ENCODE assay signal across 9 mouse cellular contexts in the genomic region with DNA sequence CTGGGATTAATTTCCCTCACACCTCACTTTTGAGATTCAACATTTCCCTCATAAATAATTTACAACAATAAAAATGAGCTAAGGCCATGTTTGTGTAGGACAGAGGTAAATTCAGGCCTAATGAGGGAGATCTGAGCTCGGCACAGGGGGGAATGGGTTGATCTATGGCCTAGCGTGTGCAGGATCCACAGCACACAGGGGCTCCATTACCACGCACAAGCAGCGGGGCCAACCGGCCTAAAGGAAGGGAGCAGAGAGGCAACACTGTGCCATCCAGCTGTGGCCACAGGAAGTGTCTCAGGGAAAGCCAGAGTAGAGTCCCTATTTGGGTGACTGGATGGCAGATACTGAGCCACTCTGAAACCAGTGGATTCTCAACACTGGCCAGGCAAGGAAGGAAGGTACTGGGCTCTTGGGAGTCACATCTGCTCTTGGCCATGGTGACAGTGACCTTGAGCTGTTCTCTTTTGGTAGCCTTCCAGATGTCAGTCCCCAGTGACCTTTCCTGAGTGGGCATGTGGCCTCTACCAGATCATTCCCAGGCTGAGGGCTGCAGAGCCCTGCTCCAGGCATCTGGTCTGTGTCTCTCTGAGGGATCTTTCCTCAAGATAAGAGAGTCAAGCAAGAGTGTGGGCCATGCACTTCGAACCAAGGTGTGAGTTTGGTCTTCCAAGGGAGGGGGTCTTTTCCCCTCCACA. TPM values are rescaled to one million over a fixed set of nuclear protein-coding genes. Genes with fewer than 3 reads are reported as not detected.
DNase-seq lines count a peak whose midpoint lies in the region; ATAC-seq and TF ChIP-seq lines count a peak whose summit lies in the region.
"Had no signal": no experiment of that assay in that cellular context is flagged by ENCODE, and none has a peak within 500 bp of the region (broad histone marks: within the 10 kb centered on the region; RNA-seq: fewer than 3 reads in every experiment).

No protein-coding gene starts in this region.

- no peaks in the 10 kb centered on the region for H3K9me3 ChIP-seq in forebrain, embryonic 10.5 days
- H3K9me3 ChIP-seq in hindbrain, embryonic 10.5 days = no peaks in the 10 kb centered on the region
- no peaks in the 10 kb centered on the region for H3K9me3 ChIP-seq in midbrain, embryonic 15.5 days
- H3K9me3 ChIP-seq: liver, embryonic 15.5 days had no signal

- H3K9ac ChIP-seq in midbrain, embryonic 15.5 days = no peak overlapping the region
- H3K9ac ChIP-seq: liver, embryonic 15.5 days had no signal

- intact Hi-C loops in left cerebral cortex, postnatal 10 days (cut with DNase I) = no loop called here

- 84% methylated on average over 6 of the region's 6 CpGs for WGBS in forebrain, embryonic 10.5 days
- 81% methylated on average over 6 of the region's 6 CpGs for WGBS in hindbrain, embryonic 10.5 days
- 58% methylated on average over 6 of the region's 6 CpGs for WGBS in midbrain, embryonic 15.5 days

- H3K27me3 ChIP-seq in forebrain, embryonic 10.5 days (ENCODE audit: poor library complexity, severe bottlenecking) = peaks cover 37% of the 10 kb centered on the region
- peaks cover 1% of the 10 kb centered on the region; the same call in 1 of the 2 replicates for H3K27me3 ChIP-seq in hindbrain, embryonic 10.5 days (ENCODE audit: insufficient read depth, poor library complexity, severe bottlenecking)
- H3K27me3 ChIP-seq in midbrain, embryonic 15.5 days (replicated peaks) = no peaks in the 10 kb centered on the region
- H3K27me3 ChIP-seq: liver, embryonic 15.5 days had no signal

- no peak for TF ChIP-seq CTCF in layer of hippocampus, adult 2 months (conservative IDR thresholded peaks at IDR 0.05)

- no peak overlapping the region for H3K4me2 ChIP-seq in midbrain, embryonic 15.5 days
- H3K4me2 ChIP-seq: liver, embryonic 15.5 days had no signal

- peak; percentile 16 for ATAC-seq in midbrain, embryonic 15.5 days (replicated peaks)

- H3K27ac ChIP-seq in layer of hippocampus, adult 2 months = peak overlapping the region; percentile 85
- peak overlapping the region; percentile 94 for H3K27ac ChIP-seq in forebrain, embryonic 10.5 days
- peak overlapping the region; percentile 95 for H3K27ac ChIP-seq in hindbrain, embryonic 10.5 days
- H3K27ac ChIP-seq in midbrain, embryonic 15.5 days = peak overlapping the region; percentile 94
- H3K27ac ChIP-seq: liver, embryonic 15.5 days had no signal

- no peak for DNase-seq in layer of hippocampus, adult 2 months (ENCODE audit: low spot score in 2 of 2)
- DNase-seq in layer of hippocampus, adult 9-11 months = no peak
- no peak for DNase-seq in forebrain, embryonic 10.5 days (ENCODE audit: extremely low spot score, low spot score)
- DNase-seq in hindbrain, embryonic 10.5 days (ENCODE audit: low spot score) = no peak
- no peak for DNase-seq in right cerebral cortex, adult 18-20 months
- DNase-seq in left cerebral cortex, postnatal 10 days (ENCODE audit: extremely low spot score in 1 of 2, low spot score in 2 of 2) = no peak
- DNase-seq: kidney, adult 18-20 months had no signal

- H3K4me3 ChIP-seq in layer of hippocampus, adult 2 months = no peak overlapping the region
- H3K4me3 ChIP-seq in forebrain, embryonic 10.5 days = no peak overlapping the region
- H3K4me3 ChIP-seq in hindbrain, embryonic 10.5 days = no peak overlapping the region
- H3K4me3 ChIP-seq in midbrain, embryonic 15.5 days = no peak overlapping the region
- H3K4me3 ChIP-seq: liver, embryonic 15.5 days had no signal

- peaks cover 72% of the 10 kb centered on the region for H3K4me1 ChIP-seq in forebrain, embryonic 10.5 days
- peaks cover 92% of the 10 kb centered on the region for H3K4me1 ChIP-seq in hindbrain, embryonic 10.5 days (replicated peaks)
- peaks cover 58% of the 10 kb centered on the region for H3K4me1 ChIP-seq in midbrain, embryonic 15.5 days

- peaks cover 27% of the 10 kb centered on the region for H3K36me3 ChIP-seq in forebrain, embryonic 10.5 days (replicated peaks)
- H3K36me3 ChIP-seq in hindbrain, embryonic 10.5 days = peaks cover 21% of the 10 kb centered on the region
- H3K36me3 ChIP-seq in midbrain, embryonic 15.5 days (replicated peaks) = peaks cover 12% of the 10 kb centered on the region

RNA-seq across cellular contexts. Expression of gene Mvb12b, which starts 9.9 kb away (rescaled TPM):
- total RNA-seq in layer of hippocampus, adult 2 months (2021) = 10 to 100 TPM; 82.0 to 83.6 TPM
- polyA plus RNA-seq in forebrain, embryonic 10.5 days (2016; fragmentation: Nextera tagmentation; extraction: Ambion mirVana) = 15.7 and 15.8 TPM in 2 replicates
- polyA plus RNA-seq in hindbrain, embryonic 10.5 days (2016; fragmentation: Nextera tagmentation; extraction: Ambion mirVana) = 22.7 and 28.8 TPM in 2 replicates
- 67.0 and 69.2 TPM in 2 replicates for polyA plus RNA-seq in midbrain, embryonic 15.5 days (2015; fragmentation: Nextera tagmentation; extraction: Ambion mirVana)
- total RNA-seq in left cerebral cortex, postnatal 10 days (2021) = 100 to 1,000 TPM; 108 to 114 TPM
